ENCODE assay signal across 8 mouse cellular contexts in the genomic region with DNA sequence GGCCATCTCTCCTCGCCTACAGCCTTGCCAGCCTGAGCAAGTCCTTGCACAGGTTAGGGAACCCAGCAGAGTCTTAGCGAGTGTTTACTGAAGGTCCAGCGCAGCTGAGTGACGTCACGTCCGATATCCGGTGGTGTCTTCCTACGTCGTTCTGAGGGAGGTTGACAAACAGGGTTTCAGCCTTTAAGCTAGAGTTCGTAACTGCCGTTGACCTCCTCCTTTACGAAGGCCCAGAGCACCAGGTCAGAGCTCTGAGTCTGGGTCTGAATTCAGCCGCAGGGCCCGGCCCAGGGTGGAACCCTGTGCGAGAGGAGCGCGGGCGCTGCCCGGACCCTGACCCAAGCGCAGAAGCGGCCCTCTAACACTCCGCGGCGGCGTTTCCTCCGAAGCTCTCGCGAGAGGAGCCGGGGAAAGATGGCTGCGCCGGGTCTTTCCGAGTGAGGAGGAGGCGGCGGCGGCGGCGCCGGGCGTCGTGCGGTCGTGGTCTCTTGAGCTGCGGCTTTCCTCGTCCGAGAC. TPM values are rescaled to one million over a fixed set of nuclear protein-coding genes. Genes with fewer than 3 reads are reported as not detected.
A peak's percentile ranks its signal among the peaks of the same experiment; 100 is the strongest.
DNase-seq lines count a peak whose midpoint lies in the region; ATAC-seq and TF ChIP-seq lines count a peak whose summit lies in the region.

Gene Ankrd13c, plus strand, starts transcription at position 397 of the 516 bp plus-strand sequence.

- H3K4me3 ChIP-seq in embryonic facial prominence, embryonic 14.5 days (ENCODE audit: low read depth, low read length), result peak within 1 kb of the TSS; percentile 95
- H3K4me3 ChIP-seq in heart, adult 2 months, result peak within 1 kb of the TSS; percentile 64
- peak within 1 kb of the TSS; percentile 98 for H3K4me3 ChIP-seq in limb, embryonic 13.5 days
- H3K4me3 ChIP-seq in midbrain, embryonic 16.5 days (ENCODE audit: low read depth, low read length), result peak within 1 kb of the TSS; percentile 100

- peak; percentile 90 for TF ChIP-seq POLR2A in heart, adult 2 months (IDR thresholded peaks at IDR 0.05; ENCODE audit: insufficient read depth, low read depth, low read length)

- H3K36me3 ChIP-seq in embryonic facial prominence, embryonic 14.5 days (ENCODE audit: control insufficient read depth, insufficient read depth, low read length), result no peaks in the 10 kb centered on the region
- peaks cover 12% of the 10 kb centered on the region for H3K36me3 ChIP-seq in heart, adult 2 months (ENCODE audit: control insufficient read depth, insufficient read depth, low read length)
- peaks cover 3% of the 10 kb centered on the region for H3K36me3 ChIP-seq in limb, embryonic 13.5 days
- no peaks in the 10 kb centered on the region for H3K36me3 ChIP-seq in midbrain, embryonic 16.5 days (ENCODE audit: control insufficient read depth, insufficient read depth, low read length)

- ATAC-seq in embryonic facial prominence, embryonic 14.5 days (ENCODE audit: low read depth), result peak; percentile 99
- peak; percentile 99 for ATAC-seq in limb, embryonic 13.5 days (ENCODE audit: low FRiP score, low read depth)
- ATAC-seq in midbrain, embryonic 16.5 days, result peak; percentile 99

- peak; percentile 93 for DNase-seq in 3T3-L1 (ENCODE audit: low read depth, low spot score)
- peak; percentile 81 to 85 for DNase-seq in adrenal gland, postnatal 4 days (ENCODE audit: low spot score in 2 of 2)
- peak; percentile 97 for DNase-seq in embryonic facial prominence, embryonic 14.5 days (ENCODE audit: low spot score)
- peak; percentile 93 to 94 for DNase-seq in heart, adult 2 months
- DNase-seq in kidney, adult 8-10 months, result peak; percentile 90 to 93
- DNase-seq in spleen, postnatal 10 days (ENCODE audit: low spot score in 2 of 2), result peak; percentile 92

- H3K9me3 ChIP-seq in embryonic facial prominence, embryonic 14.5 days (ENCODE audit: control insufficient read depth, low read length), result no peaks in the 10 kb centered on the region
- no peaks in the 10 kb centered on the region for H3K9me3 ChIP-seq in limb, embryonic 13.5 days
- H3K9me3 ChIP-seq in midbrain, embryonic 16.5 days (replicated peaks; ENCODE audit: control insufficient read depth, low read length, poor library complexity, severe bottlenecking), result no peaks in the 10 kb centered on the region

- intact Hi-C loops in heart, adult 2 months (cut with DNase I), result loop anchor here (1.0 to 5.0 kb wide), 2 partner anchors 89 to 415 kb away; partner anchors contain the start of genes Lrrc40, Srsf11 and Zranb2

- TF ChIP-seq CTCF in heart, adult 2 months (IDR thresholded peaks at IDR 0.05), result no peak

- H3K9ac ChIP-seq in embryonic facial prominence, embryonic 14.5 days (ENCODE audit: low read depth, low read length), result peak within 1 kb of the TSS; percentile 96
- peak within 1 kb of the TSS; percentile 95 for H3K9ac ChIP-seq in heart, adult 2 months (ENCODE audit: low read depth, low read length)
- H3K9ac ChIP-seq in limb, embryonic 13.5 days, result peak within 1 kb of the TSS; percentile 97
- peak within 1 kb of the TSS; percentile 97 for H3K9ac ChIP-seq in midbrain, embryonic 16.5 days (ENCODE audit: low read depth, low read length)

- peak within 1 kb of the TSS; percentile 98 for H3K27ac ChIP-seq in embryonic facial prominence, embryonic 14.5 days (replicated peaks; ENCODE audit: low read depth, low read length)
- peak within 1 kb of the TSS; percentile 99 for H3K27ac ChIP-seq in heart, adult 2 months
- H3K27ac ChIP-seq in limb, embryonic 13.5 days, result peak within 1 kb of the TSS; percentile 97
- H3K27ac ChIP-seq in midbrain, embryonic 16.5 days (ENCODE audit: low read length), result peak within 1 kb of the TSS; percentile 93

- H3K4me2 ChIP-seq in embryonic facial prominence, embryonic 14.5 days (ENCODE audit: low read depth, low read length), result peak within 1 kb of the TSS; percentile 78
- peak within 1 kb of the TSS; percentile 95 for H3K4me2 ChIP-seq in limb, embryonic 13.5 days (replicated peaks)
- H3K4me2 ChIP-seq in midbrain, embryonic 16.5 days (ENCODE audit: low read length), result peak within 1 kb of the TSS; percentile 96

- H3K27me3 ChIP-seq in embryonic facial prominence, embryonic 14.5 days (replicated peaks; ENCODE audit: control insufficient read depth, insufficient read depth, low read length), result no peaks in the 10 kb centered on the region
- no peaks in the 10 kb centered on the region for H3K27me3 ChIP-seq in heart, adult 2 months (ENCODE audit: control insufficient read depth, insufficient read depth, low read length)
- no peaks in the 10 kb centered on the region for H3K27me3 ChIP-seq in limb, embryonic 13.5 days
- no peaks in the 10 kb centered on the region for H3K27me3 ChIP-seq in midbrain, embryonic 16.5 days (ENCODE audit: control insufficient read depth, insufficient read depth, low read depth, low read length)

- TF ChIP-seq EP300 in heart, adult 2 months (IDR thresholded peaks at IDR 0.05; ENCODE audit: insufficient read depth, low read depth, low read length), result peak; percentile 58; the same call in 1 of the 2 replicates

- H3K79me2 ChIP-seq in heart, adult 2 months (replicated peaks; ENCODE audit: control insufficient read depth, insufficient read depth, low read length), result peaks cover 6% of the 10 kb centered on the region

- WGBS in embryonic facial prominence, embryonic 14.5 days, result under 1% methylated on average over 29 of the region's 45 CpGs
- WGBS in heart, adult 2 months, result under 1% methylated on average over 44 of the region's 45 CpGs
- WGBS in limb, embryonic 13.5 days, result under 1% methylated on average over 45 of the region's 45 CpGs
- under 1% methylated on average over 43 of the region's 45 CpGs for WGBS in midbrain, embryonic 16.5 days

- H3K4me1 ChIP-seq in embryonic facial prominence, embryonic 14.5 days (ENCODE audit: control insufficient read depth, insufficient read depth, low read length), result peaks cover 3% of the 10 kb centered on the region; the same call in 1 of the 2 replicates
- peaks cover 4% of the 10 kb centered on the region; the same call in 1 of the 2 replicates for H3K4me1 ChIP-seq in heart, adult 2 months (ENCODE audit: control insufficient read depth, insufficient read depth, low read length)
- peaks cover 19% of the 10 kb centered on the region for H3K4me1 ChIP-seq in limb, embryonic 13.5 days
- peaks cover 25% of the 10 kb centered on the region for H3K4me1 ChIP-seq in midbrain, embryonic 16.5 days (ENCODE audit: control insufficient read depth, insufficient read depth, low read length)

RNA-seq across cellular contexts. Expression of gene Ankrd13c, which starts in this region (rescaled TPM):
- total RNA-seq in adrenal gland, postnatal 4 days (2021), result 10 to 100 TPM; 57.5 to 62.0 TPM
- 16.2 and 16.3 TPM in 2 replicates for polyA plus RNA-seq in embryonic facial prominence, embryonic 14.5 days (2014; fragmentation: Nextera tagmentation; extraction: Ambion mirVana)
- 10 to 100 TPM; 28.8 to 31.5 TPM for total RNA-seq in heart, adult 2 months (2021)
- 7.5 and 10.7 TPM in 2 replicates for polyA plus RNA-seq in heart, adult 2 months (2012; rRNA removed)
- polyA plus RNA-seq in limb, embryonic 13.5 days (2015; fragmentation: Nextera tagmentation; extraction: Ambion mirVana), result 14.9 and 15.5 TPM in 2 replicates
- polyA plus RNA-seq in midbrain, embryonic 16.5 days (2015; fragmentation: Nextera tagmentation; extraction: Ambion mirVana), result 24.5 and 25.5 TPM in 2 replicates

Comparison
In these comparisons a context has a peak if more than half of its experiments do, and no peak if none do; other contexts are left out.
1. Peak in every context shown above with its lines: DNase-seq, ATAC-seq, H3K4me3 ChIP-seq and H3K27ac ChIP-seq.